Mouse (Mus musculus) heart, adult 11 months (tissue): ENCODE data around the gene Gm136.
"Not testable (repeated sequence)": the region's sequence is repeated elsewhere in the genome, so short reads cannot be mapped to it uniquely, and the experiment has no call there.

Source experiments
- DNase-seq: peaks from one replicate; pipeline ENCODE4 v3.0.0; 2022

The Gm136 gene

GRCm38 (mm10) chr4:34756163-34756562 is at the start of gene Gm136:
Gene Gm136 (minus strand): TSS chr4:34756263.
- DNase-seq, result no peak

GRCm38 (mm10) chr4:34801166-34802034 is 45.3 kb upstream of the Gm136 start:
- DNase-seq, result no peak

GRCm38 (mm10) chr4:34798005-34798404 is 41.9 kb upstream of the Gm136 start:
- peak; percentile 16 for DNase-seq

- DNase-seq, result peak; percentile 11
These were observed 41.4 kb upstream of the Gm136 start for GRCm38 (mm10) chr4:34797294-34797983.

- DNase-seq, result peak; percentile 58
These were observed 40.2 kb upstream of the Gm136 start for GRCm38 (mm10) chr4:34796294-34796693.

- peak; percentile 78 for DNase-seq
These were observed 30.4 kb upstream of the Gm136 start for GRCm38 (mm10) chr4:34786476-34786875.

GRCm38 (mm10) chr4:34785646-34786045 is 29.6 kb upstream of the Gm136 start:
- peak; percentile 83 for DNase-seq

- DNase-seq, result no peak
These were observed 28.8 kb upstream of the Gm136 start for GRCm38 (mm10) chr4:34784865-34785264.

- DNase-seq, result peak; percentile 84
These were observed 26.7 kb upstream of the Gm136 start for GRCm38 (mm10) chr4:34782730-34783129.

GRCm38 (mm10) chr4:34777677-34778527 is 21.8 kb upstream of the Gm136 start, which contains the start of gene Smim8:
Gene Smim8 (minus strand): TSS chr4:34778423.
- DNase-seq, result peak; percentile 99

GRCm38 (mm10) chr4:34771652-34772371 is 15.7 kb upstream of the Gm136 start:
- no peak for DNase-seq

GRCm38 (mm10) chr4:34749236-34749635 is 6.8 kb downstream of the Gm136 start:
- no peak for DNase-seq

- DNase-seq, result no peak
These were observed 21.6 kb downstream of the Gm136 start for GRCm38 (mm10) chr4:34734461-34734860.

- DNase-seq, result peak; percentile 39
These were observed 22.6 kb downstream of the Gm136 start for GRCm38 (mm10) chr4:34733415-34733814.

- peak; percentile 97 for DNase-seq
These were observed 26.2 kb downstream of the Gm136 start, which contains the start of gene Cfap206 for GRCm38 (mm10) chr4:34729851-34730341. Gene Cfap206 (minus strand): TSS chr4:34730206.

- not testable (repeated sequence) for DNase-seq
These were observed 30.4 kb downstream of the Gm136 start for GRCm38 (mm10) chr4:34725710-34726109.

GRCm38 (mm10) chr4:34724306-34724705 is 31.8 kb downstream of the Gm136 start:
- peak; percentile 77 for DNase-seq

GRCm38 (mm10) chr4:34723186-34723585 is 32.9 kb downstream of the Gm136 start:
- peak; percentile 54 for DNase-seq

GRCm38 (mm10) chr4:34720127-34720895 is 35.8 kb downstream of the Gm136 start:
- peak; percentile 50 for DNase-seq

GRCm38 (mm10) chr4:34719421-34719820 is 36.6 kb downstream of the Gm136 start:
- peak; percentile 80 for DNase-seq

- peak; percentile 12 for DNase-seq
These were observed 41.0 kb downstream of the Gm136 start for GRCm38 (mm10) chr4:34715062-34715461.
